Mouse (Mus musculus) ES-CJ7 (cell line): ENCODE measurements around the gene Ifit1bl2.
"Not testable (repeated sequence)": the region's sequence is repeated elsewhere in the genome, so short reads cannot be mapped to it uniquely, and the experiment has no call there.

ENCODE experiments used
- DNase-seq: peaks from one replicate; pipeline ENCODE4 v3.0.0; 2011; ENCODE audit warnings: low read depth, low spot score

The Ifit1bl2 gene

DNA sequence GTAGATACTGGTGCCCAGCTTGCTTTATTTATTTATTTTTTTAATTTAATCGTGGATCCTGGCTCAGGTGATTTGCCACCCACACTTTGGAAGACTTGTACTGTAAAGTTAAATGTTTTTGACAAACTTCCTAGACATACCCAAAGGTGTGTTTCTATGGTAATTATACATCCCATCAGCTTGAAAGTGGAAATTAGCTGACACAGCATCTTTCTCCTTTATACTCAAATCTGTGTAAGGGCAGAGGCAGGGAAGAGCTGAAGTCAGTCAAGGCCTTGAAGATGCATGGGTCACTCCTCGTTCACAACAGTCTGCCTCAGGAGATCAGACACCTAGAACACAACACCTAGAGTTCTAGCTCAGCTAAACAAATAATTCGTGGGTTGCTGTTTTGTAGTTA is 30.4 kb downstream of the Ifit1bl2 start:
- DNase-seq = not testable (repeated sequence)

GRCm38 (mm10) chr19:34607237-34608051 is 33.1 kb downstream of the Ifit1bl2 start, which contains the start of gene Ifit3b:
Gene Ifit3b, plus strand, starts transcription at chr19:34607970.
- DNase-seq = not testable (repeated sequence)

- DNase-seq = no peak
Measured at GRCm38 (mm10) chr19:34605472-34605871, 35.1 kb downstream of the Ifit1bl2 start.

- not testable (repeated sequence) for DNase-seq
Measured at GRCm38 (mm10) chr19:34601888-34602287, 38.7 kb downstream of the Ifit1bl2 start, which contains the start of gene Ifit1bl1. Gene Ifit1bl1, minus strand, starts transcription at chr19:34601956.

DNA sequence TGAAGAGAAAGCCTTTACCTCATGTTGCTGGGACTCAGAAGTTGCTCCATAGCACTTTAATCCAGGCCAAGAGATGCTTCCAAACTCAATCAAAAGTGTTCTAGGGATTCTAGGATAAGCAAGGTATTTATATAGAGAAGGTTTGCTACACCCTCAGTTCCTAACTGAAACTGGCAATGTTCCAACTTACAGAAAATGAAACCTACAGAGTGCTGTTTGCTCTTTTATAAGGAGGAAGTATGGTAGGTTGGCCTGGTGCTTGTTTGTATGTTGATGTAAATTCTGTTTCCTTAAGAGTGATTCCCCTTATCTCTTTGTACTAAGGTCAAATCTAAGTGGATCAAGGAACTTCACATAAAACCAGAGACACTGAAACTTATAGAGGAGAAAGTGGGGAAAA is 41.3 kb downstream of the Ifit1bl2 start:
- not testable (repeated sequence) for DNase-seq

DNA sequence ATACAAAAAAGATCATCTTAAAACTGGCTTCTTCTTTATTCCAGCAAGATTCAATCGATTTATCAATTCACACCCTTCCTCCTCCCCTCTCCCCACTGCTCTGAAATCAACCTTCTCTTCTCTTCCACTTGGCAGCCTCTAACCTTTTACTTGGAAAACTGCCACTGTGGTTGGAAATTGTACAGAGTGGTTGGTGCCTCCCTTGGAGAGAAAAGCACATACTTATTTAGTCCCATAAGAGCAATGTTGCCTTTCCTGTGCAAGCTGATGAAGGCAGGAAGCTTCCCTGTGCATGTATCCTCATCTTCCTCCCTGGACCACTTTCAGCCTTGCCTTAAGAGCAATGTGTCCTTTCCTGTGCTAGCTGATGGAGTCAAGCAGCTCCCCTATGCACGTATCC is 42.2 kb downstream of the Ifit1bl2 start:
- no peak for DNase-seq

DNA sequence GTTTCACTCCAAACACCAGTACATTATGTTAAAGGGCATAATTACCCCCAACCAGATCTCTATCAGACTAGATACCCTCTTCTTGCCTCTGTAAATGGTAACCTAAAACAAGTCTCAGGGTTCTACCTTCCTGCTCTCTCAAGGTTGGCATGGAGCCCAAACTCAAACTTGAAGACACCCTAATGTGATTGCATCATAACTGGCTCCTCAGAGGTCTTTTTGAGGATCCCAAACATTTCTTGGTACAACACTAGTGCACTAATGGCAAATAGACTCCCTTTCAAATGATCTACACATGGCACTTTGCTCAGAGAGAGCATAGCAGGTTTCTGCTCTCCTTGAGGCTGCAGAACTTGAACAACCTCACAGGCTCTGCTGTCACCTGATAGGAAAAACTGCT is 43.7 kb downstream of the Ifit1bl2 start:
- DNase-seq = no peak

- DNase-seq = not testable (repeated sequence)
Measured at GRCm38 (mm10) chr19:34594523-34594922, 46.0 kb downstream of the Ifit1bl2 start.

- DNase-seq = no peak
Measured at GRCm38 (mm10) chr19:34593456-34593855, 47.1 kb downstream of the Ifit1bl2 start.

- DNase-seq = no peak
Measured at GRCm38 (mm10) chr19:34588959-34589358, 51.6 kb downstream of the Ifit1bl2 start.

GRCm38 (mm10) chr19:34587898-34588692 is 52.4 kb downstream of the Ifit1bl2 start:
- not testable (repeated sequence) for DNase-seq

GRCm38 (mm10) chr19:34585740-34586458 is 54.6 kb downstream of the Ifit1bl2 start:
- not testable (repeated sequence) for DNase-seq

GRCm38 (mm10) chr19:34583126-34583766 is 57.3 kb downstream of the Ifit1bl2 start, which contains the start of gene Ifit3:
Gene Ifit3, plus strand, starts transcription at chr19:34583531.
- DNase-seq = not testable (repeated sequence)

DNA sequence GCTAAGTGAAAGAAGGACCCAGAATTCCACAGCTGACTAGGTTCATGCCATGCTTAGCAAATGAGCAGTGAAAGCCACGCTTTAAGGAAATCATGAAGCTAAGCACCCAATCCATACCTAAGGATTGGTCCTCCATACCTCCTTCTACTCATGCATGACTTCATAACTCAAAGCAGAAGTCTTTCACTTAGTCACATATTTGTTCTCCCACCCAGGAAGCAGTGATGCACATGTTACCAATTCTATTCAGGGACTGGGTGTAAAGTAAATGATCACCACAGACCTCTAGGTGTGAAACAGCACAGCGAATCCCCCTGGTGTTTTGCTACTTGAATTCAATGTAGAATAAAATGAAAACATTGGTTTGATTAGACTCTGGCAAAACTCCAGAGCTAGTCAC is 57.8 kb downstream of the Ifit1bl2 start:
- DNase-seq = not testable (repeated sequence)

- DNase-seq = no peak
Measured at GRCm38 (mm10) chr19:34577121-34577520, 63.4 kb downstream of the Ifit1bl2 start.

DNA sequence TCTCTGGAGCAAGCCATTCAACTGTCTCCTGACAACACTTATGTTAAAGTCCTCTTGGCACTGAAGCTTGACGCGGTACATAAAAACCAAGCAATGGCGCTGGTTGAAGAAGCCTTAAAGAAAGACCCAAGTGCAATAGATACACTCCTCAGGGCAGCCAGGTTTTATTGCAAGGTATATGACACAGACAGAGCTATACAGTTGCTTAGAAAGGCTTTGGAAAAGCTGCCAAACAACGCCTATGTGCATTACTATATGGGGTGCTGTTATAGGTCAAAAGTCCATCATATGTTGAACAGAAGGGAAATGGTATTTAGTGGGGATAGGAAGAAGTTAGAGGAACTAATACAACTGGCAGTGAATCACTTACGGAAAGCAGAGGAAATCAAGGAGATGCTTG is 66.9 kb downstream of the Ifit1bl2 start:
- no peak for DNase-seq

DNA sequence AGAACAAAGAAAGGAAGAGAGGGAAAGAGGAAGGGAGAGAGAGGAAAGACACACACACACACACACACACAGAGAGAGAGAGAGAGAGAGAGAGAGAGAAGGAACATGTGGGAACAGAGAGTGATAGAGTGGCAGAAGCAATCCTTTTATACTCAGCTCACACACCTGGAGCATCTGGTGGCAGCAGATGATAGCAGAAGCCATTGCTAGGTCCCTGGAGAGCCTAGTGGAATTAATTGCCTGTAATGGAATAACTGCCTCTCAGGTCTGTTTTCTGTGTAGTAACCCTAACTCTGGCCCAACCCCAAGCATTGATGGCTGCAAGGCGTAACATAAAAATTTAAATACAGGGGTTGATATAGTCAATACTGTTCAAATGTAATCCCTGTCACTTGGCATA is 69.5 kb downstream of the Ifit1bl2 start:
- DNase-seq = no peak

GRCm38 (mm10) chr19:34569896-34570476 is 70.6 kb downstream of the Ifit1bl2 start:
- DNase-seq = no peak

DNA sequence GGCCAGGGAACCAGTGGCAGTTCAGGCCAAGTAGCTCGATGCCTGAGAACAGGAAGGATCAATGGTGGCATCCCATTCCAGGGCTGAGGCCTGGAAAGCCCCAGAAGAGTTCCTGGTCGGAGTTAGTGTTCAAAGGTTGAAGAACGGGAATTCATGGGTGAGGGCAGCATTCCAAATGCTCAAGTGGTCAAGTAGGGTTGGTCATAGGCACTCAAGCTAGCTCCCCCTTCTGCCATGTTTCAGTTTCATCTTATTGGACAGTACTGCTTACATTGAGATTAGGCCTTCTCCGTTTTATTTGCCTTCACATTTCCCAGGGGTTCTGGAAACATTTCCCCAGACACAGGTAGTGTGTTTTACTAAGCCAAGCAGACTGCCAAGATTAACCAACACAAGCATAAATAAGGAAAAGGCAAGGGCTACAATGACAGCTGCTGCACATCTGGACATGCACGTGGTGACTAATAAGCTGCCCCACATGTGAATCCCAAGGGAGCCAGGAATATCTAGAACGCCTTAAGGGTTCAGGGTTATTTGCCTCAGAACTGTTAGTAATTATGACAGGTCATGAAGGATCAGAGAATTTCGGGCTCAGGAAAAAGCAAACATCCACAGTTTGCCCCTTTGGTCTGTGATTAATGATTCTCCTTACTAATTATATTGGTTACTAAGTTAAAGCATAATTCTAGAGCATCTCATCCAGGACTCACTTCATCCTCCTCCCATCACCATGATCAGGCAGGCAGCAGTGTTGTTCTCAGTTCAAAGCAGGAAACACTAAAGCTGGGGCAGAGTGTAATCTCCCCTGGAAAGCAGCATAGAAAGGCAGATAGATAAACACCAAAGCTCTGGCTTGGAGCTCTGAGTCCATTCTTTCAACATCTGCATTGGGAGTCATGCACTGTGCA is 71.3 kb downstream of the Ifit1bl2 start:
- DNase-seq = no peak
